Mouse (Mus musculus): ENCODE measurements at regions not wholly inside any gene's neighbourhood (a gene's known extent, or its start where the extent isn't known, plus 50 kb on each side); places are given as distances from the start of the nearest gene placed in this dataset.

- DNase-seq (ENCODE audit: low spot score): no peak
These were observed 100.7 kb upstream of the Chrna7 start for GRCm38 (mm10) chr7:63313096-63313495.

- DNase-seq (ENCODE audit: low spot score): peak; percentile 4
These were observed 107.2 kb upstream of the Chrna7 start for GRCm38 (mm10) chr7:63319594-63319993.

GRCm38 (mm10) chr7:63321171-63321570 is 108.8 kb upstream of the Chrna7 start:
- DNase-seq (ENCODE audit: low spot score): no peak

- DNase-seq (ENCODE audit: low spot score): peak; percentile 4
These were observed 109.8 kb upstream of the Chrna7 start for GRCm38 (mm10) chr7:63321951-63322710.

- DNase-seq (ENCODE audit: low spot score): no peak
These were observed 109.4 kb upstream of the Otud7a start for GRCm38 (mm10) chr7:63335146-63335545.

GRCm38 (mm10) chr7:63336072-63336471 is 108.5 kb upstream of the Otud7a start:
- DNase-seq (ENCODE audit: low spot score): no peak

- no peak for DNase-seq (ENCODE audit: low spot score)
These were observed 102.8 kb upstream of the Otud7a start for GRCm38 (mm10) chr7:63341716-63342115.

GRCm38 (mm10) chr7:63345671-63346392 is 98.7 kb upstream of the Otud7a start:
- no peak for DNase-seq (ENCODE audit: low spot score)

- no peak for DNase-seq (ENCODE audit: low spot score)
These were observed 98.2 kb upstream of the Otud7a start for GRCm38 (mm10) chr7:63346393-63346730.

All from thymus, postnatal 0 days (tissue).